Mouse (Mus musculus) heart, embryonic 15.5 days (tissue): ENCODE data around the gene Nudt14. TPM values are rescaled to one million over a fixed set of nuclear protein-coding genes. Genes with fewer than 3 reads are reported as not detected.
A peak's percentile ranks its signal among the peaks of the same experiment; 100 is the strongest.

Experiments used
- ATAC-seq: fragments of 200-750 bp; cut with Nextera tagmentation; replicated peaks from 2 replicates; pipeline ENCODE4 v1.8.0; 2017; ENCODE audit warnings: low read depth, moderate TSS enrichment; ENCODE audit not compliant: insufficient number of reproducible peaks, insufficient read depth, low FRiP score
- H3K27ac ChIP-seq: fragments of 300-500 bp; sonication (generic); 2 replicates; pipeline ENCODE4 v1.5.1; 2015; ENCODE audit warnings: mild to moderate bottlenecking, inconsistent platforms
- H3K27me3 ChIP-seq: fragments of 300-500 bp; sonication (generic); 2 replicates; pipeline ENCODE4 v1.6.1; 2015; ENCODE audit warnings: inconsistent platforms
- H3K36me3 ChIP-seq: fragments of 300-500 bp; sonication (generic); 2 replicates; pipeline ENCODE4 v1.6.1; 2015; ENCODE audit warnings: mild to moderate bottlenecking, inconsistent platforms
- H3K4me1 ChIP-seq: fragments of 300-500 bp; sonication (generic); replicated peaks from 2 replicates; pipeline ENCODE4 v1.6.1; 2015; ENCODE audit warnings: inconsistent platforms
- H3K4me2 ChIP-seq: fragments of 300-500 bp; sonication (generic); 2 replicates; pipeline ENCODE4 v1.6.1; 2015; ENCODE audit warnings: inconsistent platforms, mild to moderate bottlenecking, moderate library complexity
- H3K4me3 ChIP-seq: fragments of 300-500 bp; sonication (generic); 2 replicates; pipeline ENCODE4 v1.5.1; 2015; ENCODE audit warnings: mild to moderate bottlenecking, inconsistent platforms
- H3K9ac ChIP-seq: fragments of 300-500 bp; sonication (generic); 2 replicates; pipeline ENCODE4 v1.6.1; 2015; ENCODE audit warnings: mild to moderate bottlenecking, inconsistent platforms
- H3K9me3 ChIP-seq: fragments of 300-500 bp; sonication (generic); replicated peaks from 2 replicates; pipeline ENCODE4 v1.6.1; 2016; ENCODE audit warnings: inconsistent platforms
- WGBS: fragments of 180-500 bp; shearing (Covaris S2); methylation state at CpG from one replicate; pipeline ENCODE4 v1.1.7; 2015; ENCODE audit warnings: mixed read lengths; 5-methylcytosine and 5-hydroxymethylcytosine counted together
- polyA plus RNA-seq: library from polyadenylated mRNA; unstranded; fragments of >200 nt; fragmentation: Nextera tagmentation; extraction: Ambion mirVana; gene quantifications from 2 replicates; pipeline ENCODE4 v1.2.1, GENCODE M21; 2015

Gene Nudt14
- polyA plus RNA-seq, 1 experiment from 2014 or later, result 32.1 TPM

GRCm38 (mm10) chr12:112928401-112929241 is 13.3 kb downstream of the Nudt14 start:
- Histone ChIP-seq H3K9me3 (no peaks in the 10 kb centered on the region), H3K4me1 (peaks cover 38% of the 10 kb centered on the region), H3K27me3 (peaks cover 81% of the 10 kb centered on the region), H3K4me3 (peak overlapping the region; percentile 63), H3K4me2 (peak overlapping the region; percentile 98), H3K36me3 (no peaks in the 10 kb centered on the region), H3K9ac (peak overlapping the region; percentile 65), H3K27ac (peak overlapping the region; percentile 65)
- ATAC-seq, result peak; percentile 10
- WGBS, result 1% methylated on average over 119 of the region's 124 CpGs

DNA sequence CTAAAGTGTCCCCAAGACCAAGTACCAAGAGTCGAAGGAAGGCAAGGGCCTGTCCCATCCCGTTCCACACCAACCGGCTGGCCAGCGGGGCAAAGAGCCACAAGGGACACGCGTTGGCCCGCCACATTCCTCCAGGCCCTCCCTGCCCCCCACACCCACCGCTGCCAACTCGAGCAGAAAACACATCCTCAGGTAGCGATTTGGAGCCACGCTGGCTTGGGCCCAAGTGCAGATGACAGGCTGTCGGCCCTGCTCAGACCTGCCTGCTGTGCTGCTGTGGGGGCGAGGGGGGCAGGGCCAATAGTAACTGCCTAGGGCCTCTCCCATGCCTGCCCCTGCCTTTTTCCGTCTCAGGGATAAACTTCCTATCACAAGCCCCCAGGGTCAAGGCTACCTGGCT is 14.7 kb downstream of the Nudt14 start:
- Histone ChIP-seq H3K9ac (no peak overlapping the region), H3K36me3 (no peaks in the 10 kb centered on the region), H3K4me3 (no peak overlapping the region; the same call in 1 of the 2 replicates), H3K9me3 (no peaks in the 10 kb centered on the region), H3K4me1 (peaks cover 37% of the 10 kb centered on the region), H3K4me2 (peak overlapping the region; percentile 98), H3K27me3 (peaks cover 92% of the 10 kb centered on the region), H3K27ac (no peak overlapping the region)
- 60% methylated on average over 14 of the region's 14 CpGs for WGBS
- no peak for ATAC-seq

DNA sequence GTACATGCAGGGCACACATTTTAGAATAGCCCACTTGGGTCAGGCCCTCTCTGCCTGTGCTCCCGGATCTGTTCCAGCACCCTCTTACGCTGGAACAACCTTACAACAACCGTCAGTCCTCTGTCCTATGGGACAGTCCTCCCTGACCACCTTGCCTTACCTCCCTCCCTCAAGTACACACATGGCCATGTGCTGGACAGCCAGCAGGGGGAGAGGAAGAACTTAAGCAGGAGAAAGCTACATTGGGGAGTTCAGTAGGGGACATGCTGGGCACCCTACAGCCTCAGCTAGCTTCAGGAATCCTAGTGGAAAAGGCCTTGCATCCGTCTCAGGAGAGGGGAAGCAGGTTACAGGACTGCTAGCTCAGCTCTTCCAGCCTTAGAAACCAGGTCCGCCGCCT is 16.0 kb downstream of the Nudt14 start:
- 74% methylated on average over 6 of the region's 6 CpGs for WGBS
- no peak overlapping the region for H3K4me2 ChIP-seq
- no peak overlapping the region for H3K4me3 ChIP-seq
- peaks cover 48% of the 10 kb centered on the region for H3K4me1 ChIP-seq
- no peaks in the 10 kb centered on the region for H3K9me3 ChIP-seq
- H3K9ac ChIP-seq, result no peak overlapping the region
- no peaks in the 10 kb centered on the region for H3K36me3 ChIP-seq
- no peak overlapping the region for H3K27ac ChIP-seq
- peaks cover 82% of the 10 kb centered on the region for H3K27me3 ChIP-seq
- ATAC-seq, result no peak

GRCm38 (mm10) chr12:112922541-112922940 is 19.4 kb downstream of the Nudt14 start:
- ATAC-seq, result no peak
- H3K4me3 ChIP-seq, result no peak overlapping the region
- no peak overlapping the region for H3K27ac ChIP-seq
- 48% methylated on average over 3 of the region's 3 CpGs for WGBS
- H3K4me1 ChIP-seq, result peaks cover 36% of the 10 kb centered on the region
- no peak overlapping the region for H3K9ac ChIP-seq
- no peak overlapping the region for H3K4me2 ChIP-seq
- no peaks in the 10 kb centered on the region for H3K9me3 ChIP-seq
- peaks cover 81% of the 10 kb centered on the region for H3K27me3 ChIP-seq
- no peaks in the 10 kb centered on the region for H3K36me3 ChIP-seq

DNA sequence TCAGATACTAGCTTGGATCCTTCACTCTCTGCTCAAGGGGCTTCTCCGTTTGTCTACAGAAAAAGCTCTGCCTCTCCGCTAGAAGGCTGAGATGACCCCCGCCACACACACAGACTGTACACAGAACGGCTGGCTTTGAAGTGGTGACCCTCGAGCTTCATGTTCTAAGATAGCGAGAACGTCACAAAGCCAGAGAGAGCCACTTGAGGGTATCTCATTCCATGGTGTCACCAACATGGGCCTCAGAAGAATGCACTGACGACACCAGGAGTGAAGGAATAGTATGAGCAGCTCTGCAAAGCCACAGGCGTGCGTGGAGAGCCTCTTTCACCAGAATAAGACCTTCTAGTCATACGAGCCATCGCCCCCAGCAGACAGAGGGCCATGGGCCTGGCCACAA is 20.4 kb downstream of the Nudt14 start:
- Histone ChIP-seq H3K36me3 (no peaks in the 10 kb centered on the region), H3K9ac (no peak overlapping the region; the same call in 1 of the 2 replicates), H3K4me2 (0 out of 2 replicates have a peak overlapping the region, but pooled peaks have one; percentile 27), H3K4me1 (peaks cover 42% of the 10 kb centered on the region), H3K4me3 (no peak overlapping the region), H3K9me3 (no peaks in the 10 kb centered on the region), H3K27me3 (peaks cover 73% of the 10 kb centered on the region), H3K27ac (no peak overlapping the region)
- ATAC-seq, result 0 out of 2 replicates have a peak, but pooled peaks have one; percentile 24
- WGBS, result 54% methylated on average over 12 of the region's 12 CpGs

GRCm38 (mm10) chr12:112917906-112918305 is 24.0 kb downstream of the Nudt14 start:
- Histone ChIP-seq H3K36me3 (no peaks in the 10 kb centered on the region), H3K4me2 (no peak overlapping the region), H3K9ac (no peak overlapping the region), H3K27ac (peak overlapping the region; percentile 1; the same call in 1 of the 2 replicates), H3K27me3 (peaks cover 62% of the 10 kb centered on the region), H3K4me3 (no peak overlapping the region), H3K9me3 (no peaks in the 10 kb centered on the region), H3K4me1 (peaks cover 45% of the 10 kb centered on the region)
- no peak for ATAC-seq
- 60% methylated on average over 8 of the region's 8 CpGs for WGBS

GRCm38 (mm10) chr12:112917486-112917885 is 24.4 kb downstream of the Nudt14 start:
- Histone ChIP-seq H3K4me2 (no peak overlapping the region), H3K27ac (peak overlapping the region; percentile 1; the same call in 1 of the 2 replicates), H3K9ac (0 out of 2 replicates have a peak overlapping the region, but pooled peaks have one; percentile 11), H3K9me3 (no peaks in the 10 kb centered on the region), H3K4me3 (no peak overlapping the region), H3K4me1 (peaks cover 41% of the 10 kb centered on the region), H3K27me3 (peaks cover 59% of the 10 kb centered on the region), H3K36me3 (no peaks in the 10 kb centered on the region)
- no peak for ATAC-seq
- WGBS, result 64% methylated on average over 11 of the region's 11 CpGs

GRCm38 (mm10) chr12:112916698-112917400 is 25.1 kb downstream of the Nudt14 start:
- no peak overlapping the region for H3K4me2 ChIP-seq

GRCm38 (mm10) chr12:112915587-112915986 is 26.3 kb downstream of the Nudt14 start:
- Histone ChIP-seq H3K36me3 (peaks cover 12% of the 10 kb centered on the region), H3K4me3 (no peak overlapping the region), H3K9ac (no peak overlapping the region), H3K4me1 (peaks cover 22% of the 10 kb centered on the region), H3K27me3 (peaks cover 61% of the 10 kb centered on the region), H3K9me3 (no peaks in the 10 kb centered on the region), H3K27ac (no peak overlapping the region), H3K4me2 (no peak overlapping the region)
- WGBS, result 82% methylated on average over 13 of the region's 13 CpGs
- ATAC-seq, result no peak

More at GRCm38 (mm10) chr12:112916698-112917400, 25.1 kb downstream of the Nudt14 start:
- no peaks in the 10 kb centered on the region; the same call in 1 of the 2 replicates for H3K36me3 ChIP-seq
- no peak for ATAC-seq
- H3K4me3 ChIP-seq, result no peak overlapping the region
- H3K27ac ChIP-seq, result peak overlapping the region; percentile 1; the same call in 1 of the 2 replicates
- H3K9me3 ChIP-seq, result no peaks in the 10 kb centered on the region
- H3K4me1 ChIP-seq, result peaks cover 34% of the 10 kb centered on the region
- WGBS, result 59% methylated on average over 16 of the region's 16 CpGs
- no peak overlapping the region for H3K9ac ChIP-seq
- H3K27me3 ChIP-seq, result peaks cover 62% of the 10 kb centered on the region

GRCm38 (mm10) chr12:112914527-112914926 is 27.4 kb downstream of the Nudt14 start:
- ATAC-seq, result no peak
- no peak overlapping the region for H3K9ac ChIP-seq
- no peak overlapping the region for H3K4me3 ChIP-seq
- H3K27ac ChIP-seq, result no peak overlapping the region
- peaks cover 14% of the 10 kb centered on the region for H3K36me3 ChIP-seq
- WGBS, result 79% methylated on average over 11 of the region's 11 CpGs
- H3K4me2 ChIP-seq, result no peak overlapping the region
- peaks cover 19% of the 10 kb centered on the region for H3K4me1 ChIP-seq
- H3K9me3 ChIP-seq, result no peaks in the 10 kb centered on the region
- peaks cover 51% of the 10 kb centered on the region for H3K27me3 ChIP-seq

- Histone ChIP-seq H3K4me1 (peaks cover 19% of the 10 kb centered on the region), H3K9ac (no peak overlapping the region), H3K4me3 (no peak overlapping the region), H3K27me3 (peaks cover 39% of the 10 kb centered on the region), H3K36me3 (peaks cover 20% of the 10 kb centered on the region), H3K4me2 (no peak overlapping the region), H3K9me3 (no peaks in the 10 kb centered on the region), H3K27ac (no peak overlapping the region)
- WGBS, result 88% methylated on average over 28 of the region's 28 CpGs
- no peak for ATAC-seq
Observed at GRCm38 (mm10) chr12:112912951-112913745, 28.8 kb downstream of the Nudt14 start.
